Mouse (Mus musculus) E14TG2a.4 (cell line): ENCODE data around the gene Rint1.

Source experiments
- CTCF ChIP-seq: conservative IDR thresholded peaks from 2 replicates; pipeline ENCODE4 v1.5.1; 2014; ENCODE audit warnings: low read length
- NANOG ChIP-seq: IDR thresholded peaks from 2 replicates; pipeline ENCODE4 v1.6.1; 2014; ENCODE audit warnings: borderline replicate concordance, low read length, mixed read lengths
- POU5F1 ChIP-seq: IDR thresholded peaks from 2 replicates; pipeline ENCODE4 v1.6.1; 2014; ENCODE audit warnings: low read length, borderline replicate concordance

GRCm38 (mm10) chr5:23774186-23774585 is 13.3 kb upstream of the Rint1 start:
- no peak for TF ChIP-seq CTCF
- no peak for TF ChIP-seq NANOG
- TF ChIP-seq POU5F1: no peak
